Mouse (Mus musculus): ENCODE data around the gene Cald1.

Cald1 gene

GRCm38 (mm10) chr6:34765721-34766120 is 167.4 kb downstream of the Cald1 start:
- DNase-seq (ENCODE audit: low spot score), result no peak

GRCm38 (mm10) chr6:34769984-34770383 is 171.7 kb downstream of the Cald1 start:
- no peak for DNase-seq (ENCODE audit: low spot score)

GRCm38 (mm10) chr6:34770491-34770890 is 172.2 kb downstream of the Cald1 start:
- no peak for DNase-seq (ENCODE audit: low spot score)

- DNase-seq (ENCODE audit: low spot score), result no peak
These were observed 178.1 kb downstream of the Cald1 start for GRCm38 (mm10) chr6:34776396-34776795.

GRCm38 (mm10) chr6:34777094-34777493 is 178.8 kb downstream of the Cald1 start:
- DNase-seq (ENCODE audit: low spot score), result no peak

GRCm38 (mm10) chr6:34777981-34778668 is 179.8 kb downstream of the Cald1 start:
- no peak for DNase-seq (ENCODE audit: low spot score)

- DNase-seq (ENCODE audit: low spot score), result peak; percentile 96
These were observed 182.1 kb downstream of the Cald1 start, which contains the start of gene Agbl3 for GRCm38 (mm10) chr6:34780231-34780942. Gene Agbl3 (plus strand): TSS chr6:34780432.

GRCm38 (mm10) chr6:34780943-34781289 is 182.6 kb downstream of the Cald1 start:
- no peak for DNase-seq (ENCODE audit: low spot score)

GRCm38 (mm10) chr6:34782493-34782892 is 184.2 kb downstream of the Cald1 start:
- DNase-seq (ENCODE audit: low spot score), result no peak

- DNase-seq (ENCODE audit: low spot score), result peak; percentile 36
These were observed 198.6 kb downstream of the Cald1 start for GRCm38 (mm10) chr6:34796881-34797280.

GRCm38 (mm10) chr6:34797887-34798286 is 199.6 kb downstream of the Cald1 start:
- DNase-seq (ENCODE audit: low spot score), result no peak

GRCm38 (mm10) chr6:34805582-34805981 is 207.3 kb downstream of the Cald1 start:
- DNase-seq (ENCODE audit: low spot score), result no peak

GRCm38 (mm10) chr6:34810651-34811050 is 212.4 kb downstream of the Cald1 start:
- no peak for DNase-seq (ENCODE audit: low spot score)

- no peak for DNase-seq (ENCODE audit: low spot score)
These were observed 226.1 kb downstream of the Cald1 start for GRCm38 (mm10) chr6:34824406-34824805.

Measured in urinary bladder, postnatal 14 days (tissue).